Mouse (Mus musculus) bone marrow, adult 2 months (tissue): ENCODE results near the gene 4933428G20Rik.

Experiments used
- CTCF ChIP-seq: fragments of 200-500 bp; IDR thresholded peaks from 2 replicates; pipeline ENCODE4 v1.5.1; 2011; ENCODE audit warnings: low read length, control low read depth; ENCODE audit not compliant: control insufficient read depth, insufficient read depth
- POLR2A ChIP-seq: fragments of 200-500 bp; IDR thresholded peaks from 2 replicates; pipeline ENCODE4 v1.6.1; 2011; ENCODE audit warnings: low read depth, mild to moderate bottlenecking, control low read depth, low read length, borderline replicate concordance; ENCODE audit not compliant: control insufficient read depth

- TF ChIP-seq CTCF (no peak), POLR2A (no peak)
These were observed 32.2 kb upstream of the 4933428G20Rik start for GRCm38 (mm10) chr11:97532354-97532753.
